Mouse (Mus musculus) liver, embryonic 16.5 days (tissue): ENCODE results near the gene Cyp2s1. TPM values are rescaled to one million over a fixed set of nuclear protein-coding genes. Genes with fewer than 3 reads are reported as not detected.

Source experiments
- ATAC-seq: fragments of 200-750 bp; cut with Nextera tagmentation; 2 replicates; pipeline ENCODE4 v1.8.0; 2017; ENCODE audit warnings: low read depth, mild to moderate bottlenecking, moderate number of reproducible peaks, moderate library complexity
- H3K27ac ChIP-seq: fragments of 300-500 bp; sonication (generic); 2 replicates; pipeline ENCODE4 v1.5.1; 2014; ENCODE audit warnings: mild to moderate bottlenecking, low read length
- H3K27me3 ChIP-seq: fragments of 300-500 bp; sonication (generic); 2 replicates; pipeline ENCODE4 v1.6.1; 2014; ENCODE audit warnings: low read depth, low read length, mixed read lengths; ENCODE audit not compliant: control insufficient read depth, insufficient read depth
- H3K36me3 ChIP-seq: fragments of 300-500 bp; sonication (generic); 2 replicates; pipeline ENCODE4 v1.6.1; 2014; ENCODE audit warnings: mild to moderate bottlenecking; ENCODE audit not compliant: control insufficient read depth, insufficient read depth
- H3K4me1 ChIP-seq: fragments of 300-500 bp; sonication (generic); 2 replicates; pipeline ENCODE4 v1.6.1; 2014; ENCODE audit warnings: low read depth, low read length, mixed read lengths; ENCODE audit not compliant: control insufficient read depth
- H3K4me2 ChIP-seq: fragments of 300-500 bp; sonication (generic); 2 replicates; pipeline ENCODE4 v1.6.1; 2014; ENCODE audit warnings: low read depth, low read length, mixed read lengths
- H3K4me3 ChIP-seq: fragments of 300-500 bp; sonication (generic); 2 replicates; pipeline ENCODE4 v1.5.1; 2014; ENCODE audit warnings: low read depth, mild to moderate bottlenecking, low read length
- H3K9ac ChIP-seq: fragments of 300-500 bp; sonication (generic); 2 replicates; pipeline ENCODE4 v1.6.1; 2014; ENCODE audit warnings: low read depth, low read length
- H3K9me3 ChIP-seq: fragments of 300-500 bp; sonication (generic); replicated peaks from 2 replicates; pipeline ENCODE4 v1.6.1; 2016; ENCODE audit warnings: low read length; ENCODE audit not compliant: control insufficient read depth
- WGBS: fragments of 180-500 bp; shearing (Covaris S2); extraction: QIAGEN DNeasy Blood & Tissue Kit; methylation state at CpG from one replicate; pipeline ENCODE4 v1.1.7; 2014; ENCODE audit not compliant: insufficient replicate concordance; 5-methylcytosine and 5-hydroxymethylcytosine counted together
- polyA plus RNA-seq: library from polyadenylated mRNA; unstranded; fragments of >200 nt; fragmentation: Nextera tagmentation; extraction: Ambion mirVana; gene quantifications from 2 replicates; pipeline ENCODE4 v1.2.1, GENCODE M21; 2015

Cyp2s1 gene
- polyA plus RNA-seq, 1 experiment from 2014 or later = 0.80 TPM

DNA sequence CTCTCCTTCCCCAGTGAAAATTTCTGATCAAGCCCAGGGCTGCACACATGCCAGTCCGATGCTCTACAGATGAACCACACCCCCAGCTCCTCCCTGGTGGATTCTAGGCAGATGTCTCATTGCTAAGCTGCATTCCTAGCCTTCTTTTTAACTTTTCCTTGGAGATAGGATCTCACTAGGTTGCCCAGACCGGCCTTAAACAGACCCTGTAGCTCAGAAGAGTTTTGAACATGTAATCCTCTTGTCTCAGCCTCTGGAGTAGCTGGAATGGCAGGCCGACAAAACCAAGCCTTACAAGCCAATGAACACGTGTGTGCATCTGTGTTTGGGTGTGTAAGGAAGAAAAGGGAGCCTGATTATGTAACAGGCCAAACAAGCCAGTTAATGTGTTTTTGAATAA is 36.0 kb downstream of the Cyp2s1 start:
- H3K9me3 ChIP-seq = no peaks in the 10 kb centered on the region
- no peak overlapping the region for H3K9ac ChIP-seq
- no peaks in the 10 kb centered on the region for H3K36me3 ChIP-seq
- H3K27me3 ChIP-seq = no peaks in the 10 kb centered on the region
- no peak overlapping the region for H3K4me3 ChIP-seq
- peaks cover 18% of the 10 kb centered on the region for H3K4me1 ChIP-seq
- no peak for ATAC-seq
- 42% methylated on average over 4 of the region's 4 CpGs for WGBS
- H3K27ac ChIP-seq = no peak overlapping the region
- no peak overlapping the region for H3K4me2 ChIP-seq

DNA sequence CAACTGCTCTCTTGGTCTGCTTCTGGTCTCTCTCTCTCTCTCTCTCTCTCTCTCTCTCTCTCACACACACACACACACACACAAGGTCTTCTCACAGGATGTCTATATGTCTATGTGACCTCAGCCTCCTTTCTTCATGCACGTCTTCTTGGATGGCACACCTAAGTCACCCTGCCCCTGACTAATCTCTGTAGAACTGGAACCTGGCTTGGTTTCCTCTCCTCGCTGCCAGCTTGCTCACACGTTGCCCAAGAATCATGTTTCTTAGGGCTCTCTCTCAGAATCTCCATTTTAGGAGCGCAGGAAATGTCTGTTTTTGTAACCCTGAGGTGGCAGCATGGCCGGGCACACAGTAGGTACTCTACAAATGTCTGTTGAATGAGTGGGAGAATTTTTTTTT is 36.7 kb downstream of the Cyp2s1 start:
- Histone ChIP-seq H3K27ac (no peak overlapping the region), H3K9ac (no peak overlapping the region), H3K4me3 (no peak overlapping the region), H3K36me3 (no peaks in the 10 kb centered on the region), H3K27me3 (no peaks in the 10 kb centered on the region), H3K4me1 (peaks cover 18% of the 10 kb centered on the region), H3K4me2 (no peak overlapping the region), H3K9me3 (no peaks in the 10 kb centered on the region)
- WGBS = 65% methylated on average over 5 of the region's 5 CpGs
- ATAC-seq = no peak

DNA sequence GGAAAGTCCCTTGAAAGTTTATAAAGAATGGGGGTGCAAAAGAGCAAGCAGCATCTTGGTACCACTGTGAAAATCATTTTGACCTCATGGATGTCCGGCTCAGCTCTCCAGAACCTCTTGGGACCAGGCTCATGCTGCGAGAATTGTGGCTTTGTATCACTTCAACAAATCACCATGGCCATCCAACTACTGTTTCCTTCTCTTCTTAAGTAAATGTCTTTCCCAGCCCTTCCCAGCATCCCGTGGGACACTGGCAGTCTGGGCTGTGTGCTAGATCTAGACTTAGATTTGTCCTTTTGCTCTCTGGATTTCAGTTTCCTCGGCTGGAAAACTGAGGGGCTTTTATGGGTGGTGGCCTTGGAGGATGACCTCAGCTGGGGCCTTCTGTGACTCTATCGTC is 48.5 kb downstream of the Cyp2s1 start:
- 63% methylated on average over 5 of the region's 5 CpGs for WGBS
- ATAC-seq = no peak

DNA sequence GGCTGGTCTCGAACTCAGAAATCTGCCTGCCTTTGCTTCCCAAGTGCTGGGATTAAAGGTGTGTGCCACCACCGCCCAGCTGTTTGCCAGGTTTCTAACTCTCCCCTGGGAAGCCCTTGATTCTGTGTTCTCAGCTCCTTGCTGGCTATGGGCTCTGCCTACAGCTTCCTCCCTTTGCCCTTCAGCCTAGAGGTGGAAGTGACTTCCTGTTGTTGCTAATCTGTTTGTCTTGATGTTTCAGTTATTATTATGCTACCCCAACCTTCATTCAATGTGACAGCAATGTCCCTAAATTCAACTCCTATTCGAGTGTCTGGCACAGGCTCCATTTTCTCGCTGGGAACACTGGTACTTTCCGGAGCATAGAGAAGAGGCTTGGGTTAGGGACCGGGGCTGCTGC is 50.6 kb downstream of the Cyp2s1 start:
- Histone ChIP-seq H3K4me3 (no peak overlapping the region), H3K9me3 (no peaks in the 10 kb centered on the region), H3K27me3 (no peaks in the 10 kb centered on the region), H3K27ac (no peak overlapping the region), H3K4me2 (no peak overlapping the region), H3K4me1 (no peaks in the 10 kb centered on the region), H3K36me3 (no peaks in the 10 kb centered on the region), H3K9ac (no peak overlapping the region)
- no peak for ATAC-seq
- 60% methylated on average over 6 of the region's 6 CpGs for WGBS

More for the DNA sequence above, 48.5 kb downstream of the Cyp2s1 start:
- Histone ChIP-seq H3K4me1 (no peaks in the 10 kb centered on the region), H3K9me3 (no peaks in the 10 kb centered on the region), H3K4me3 (no peak overlapping the region), H3K36me3 (no peaks in the 10 kb centered on the region), H3K4me2 (no peak overlapping the region), H3K27ac (no peak overlapping the region), H3K9ac (no peak overlapping the region), H3K27me3 (no peaks in the 10 kb centered on the region)

DNA sequence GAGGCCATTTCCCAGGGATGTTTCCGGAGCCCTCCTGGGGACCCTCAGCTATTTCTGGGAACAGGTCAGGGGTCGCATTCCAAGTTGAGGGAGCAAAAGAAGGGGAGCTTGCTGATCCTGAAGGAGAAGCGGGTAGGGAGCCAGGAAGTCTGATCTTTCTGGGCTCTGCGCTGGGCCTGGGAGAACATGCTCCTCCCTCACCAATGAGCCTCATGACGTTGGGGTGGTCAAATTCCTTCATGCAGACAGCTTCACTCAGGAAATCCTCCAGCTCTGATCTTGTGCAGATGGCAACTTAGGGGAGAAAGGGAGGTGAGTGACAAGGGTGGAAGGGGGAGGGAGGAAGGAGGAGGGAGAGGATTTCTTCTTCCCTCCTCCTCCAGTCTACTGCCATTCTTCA is 52.5 kb downstream of the Cyp2s1 start:
- H3K4me2 ChIP-seq = no peak overlapping the region
- no peak overlapping the region for H3K4me3 ChIP-seq
- ATAC-seq = peak; percentile 38; the same call in 1 of the 2 replicates
- H3K9me3 ChIP-seq = no peaks in the 10 kb centered on the region
- H3K27me3 ChIP-seq = no peaks in the 10 kb centered on the region
- no peak overlapping the region for H3K27ac ChIP-seq
- no peaks in the 10 kb centered on the region for H3K36me3 ChIP-seq
- H3K9ac ChIP-seq = no peak overlapping the region
- WGBS = 43% methylated on average over 5 of the region's 5 CpGs
- H3K4me1 ChIP-seq = no peaks in the 10 kb centered on the region

DNA sequence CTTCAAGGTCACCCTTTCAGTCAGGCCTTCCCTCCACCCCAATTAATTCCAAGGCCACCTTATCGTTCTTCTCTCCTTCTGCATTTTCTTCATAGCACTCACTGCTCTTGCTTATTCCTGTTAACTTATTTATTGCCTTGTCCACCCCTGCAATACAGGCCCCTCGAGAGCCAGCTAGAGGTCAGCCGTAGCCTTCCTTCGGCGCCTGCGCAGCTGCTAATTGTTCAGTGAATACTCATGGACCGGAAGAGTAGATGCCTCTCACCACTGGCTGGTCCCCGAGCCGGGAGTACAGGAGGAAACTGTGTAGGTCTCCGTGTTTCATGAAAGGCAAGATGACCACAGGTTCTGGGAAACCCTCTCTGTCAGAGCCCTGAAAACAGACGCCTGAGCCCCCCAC is 53.0 kb downstream of the Cyp2s1 start:
- no peak overlapping the region for H3K4me3 ChIP-seq
- H3K4me2 ChIP-seq = no peak overlapping the region
- no peak overlapping the region for H3K9ac ChIP-seq
- WGBS = 51% methylated on average over 11 of the region's 11 CpGs
- H3K27ac ChIP-seq = no peak overlapping the region
- no peak for ATAC-seq
- H3K4me1 ChIP-seq = no peaks in the 10 kb centered on the region
- H3K36me3 ChIP-seq = no peaks in the 10 kb centered on the region
- no peaks in the 10 kb centered on the region for H3K9me3 ChIP-seq
- no peaks in the 10 kb centered on the region for H3K27me3 ChIP-seq

DNA sequence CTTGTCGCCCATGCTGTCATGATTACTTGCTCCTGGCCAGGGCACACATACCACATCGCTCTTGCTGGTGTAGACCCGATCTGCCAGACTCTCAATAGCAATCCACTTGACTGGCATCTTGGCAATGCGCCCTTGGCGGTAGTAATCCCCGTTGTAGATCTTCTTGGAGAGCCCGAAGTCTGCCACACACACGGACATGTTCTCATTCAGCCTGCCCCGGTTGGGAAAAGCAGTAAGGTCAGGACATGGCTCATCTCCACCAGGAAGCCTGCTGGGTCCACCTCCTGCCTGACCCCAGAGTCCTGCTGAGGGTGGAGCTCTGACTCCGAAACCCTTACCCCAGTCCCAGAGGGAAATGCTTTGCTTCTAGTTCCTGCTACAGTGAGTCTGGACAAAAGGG is 55.4 kb downstream of the Cyp2s1 start:
- ATAC-seq = no peak
- no peak overlapping the region for H3K4me2 ChIP-seq
- WGBS = 72% methylated on average over 10 of the region's 10 CpGs
- H3K27me3 ChIP-seq = no peaks in the 10 kb centered on the region
- no peak overlapping the region for H3K4me3 ChIP-seq
- H3K4me1 ChIP-seq = peaks cover 2% of the 10 kb centered on the region; the same call in 1 of the 2 replicates
- H3K36me3 ChIP-seq = no peaks in the 10 kb centered on the region
- no peak overlapping the region for H3K9ac ChIP-seq
- no peaks in the 10 kb centered on the region for H3K9me3 ChIP-seq
- no peak overlapping the region for H3K27ac ChIP-seq

DNA sequence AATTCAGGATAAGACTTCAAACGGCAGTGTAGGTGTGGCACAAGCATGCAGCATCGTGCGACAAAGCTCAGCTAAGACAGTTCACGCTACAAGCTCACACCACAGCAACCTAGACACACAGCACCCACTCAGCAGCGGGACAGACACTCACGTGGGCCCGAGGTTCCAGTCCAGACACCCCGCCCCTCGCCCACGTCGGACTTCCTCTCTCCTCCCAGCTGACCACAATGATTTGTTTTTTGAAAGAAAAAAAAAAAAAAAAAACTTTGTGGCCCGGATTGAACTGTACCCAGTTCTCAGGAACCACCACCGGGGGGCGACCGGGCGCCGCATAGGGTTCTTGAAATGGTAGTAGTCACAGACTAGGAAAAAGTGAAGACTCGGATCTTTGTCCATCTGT is 60.7 kb downstream of the Cyp2s1 start:
- Histone ChIP-seq H3K4me1 (peaks cover 19% of the 10 kb centered on the region), H3K9me3 (no peaks in the 10 kb centered on the region), H3K36me3 (peaks cover 3% of the 10 kb centered on the region; the same call in 1 of the 2 replicates), H3K9ac (peak overlapping the region; percentile 61), H3K27ac (peak overlapping the region; percentile 96), H3K4me3 (peak overlapping the region; percentile 93), H3K27me3 (no peaks in the 10 kb centered on the region), H3K4me2 (peak overlapping the region; percentile 83)
- under 1% methylated on average over 18 of the region's 18 CpGs for WGBS
- ATAC-seq = peak; percentile 8; the same call in 1 of the 2 replicates

DNA sequence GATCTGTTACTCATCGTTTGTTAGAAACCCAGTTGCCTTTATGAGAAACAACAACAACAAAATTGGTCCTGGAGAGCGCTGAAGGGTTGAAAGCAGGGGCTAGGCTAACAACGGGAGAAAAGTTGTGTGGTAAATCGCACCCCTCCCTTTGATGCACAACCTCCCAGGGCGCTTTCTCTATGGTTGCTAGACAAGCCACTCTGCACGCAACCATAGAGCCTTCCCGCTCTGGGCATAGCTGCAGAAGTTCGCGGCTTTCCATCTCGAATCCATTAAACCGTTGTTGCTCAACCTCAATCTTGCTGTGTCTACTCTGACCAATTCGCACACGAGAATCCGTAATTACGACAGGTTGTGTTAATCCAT is 61.3 kb downstream of the Cyp2s1 start:
- Histone ChIP-seq H3K36me3 (peaks cover 9% of the 10 kb centered on the region), H3K4me2 (peak overlapping the region; percentile 83), H3K9ac (peak overlapping the region; percentile 61), H3K27ac (peak overlapping the region; percentile 96), H3K4me1 (peaks cover 19% of the 10 kb centered on the region), H3K27me3 (no peaks in the 10 kb centered on the region), H3K9me3 (no peaks in the 10 kb centered on the region), H3K4me3 (peak overlapping the region; percentile 93)
- under 1% methylated on average over 15 of the region's 15 CpGs for WGBS
- ATAC-seq = peak; percentile 30
